Comparison of ENCODE assay signal across 9 mouse cellular contexts in the genomic region with DNA sequence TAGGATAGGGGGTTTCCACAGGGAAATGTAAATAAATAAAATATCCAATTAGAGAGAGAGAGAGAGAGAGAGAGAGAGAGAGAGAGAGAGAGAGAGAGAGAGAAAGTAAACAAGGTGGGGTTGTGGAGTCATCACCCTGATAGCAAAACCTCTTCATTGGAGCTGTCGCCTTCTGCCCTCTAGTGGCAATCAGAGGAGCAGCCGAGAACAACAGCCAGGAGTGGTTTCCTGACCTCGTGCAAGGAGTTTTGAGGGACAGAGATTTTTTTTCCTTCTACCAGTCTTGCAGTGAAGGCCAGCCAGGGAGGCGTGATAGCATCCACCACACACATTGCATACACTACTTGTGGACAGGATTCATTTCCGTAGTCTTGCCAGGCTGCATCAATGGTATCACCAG. TPM values are rescaled to one million over a fixed set of nuclear protein-coding genes. Genes with fewer than 3 reads are reported as not detected.
DNase-seq lines count a peak whose midpoint lies in the region; ATAC-seq and TF ChIP-seq lines count a peak whose summit lies in the region.
"Had no signal": no experiment of that assay in that cellular context is flagged by ENCODE, and none has a peak within 500 bp of the region (broad histone marks: within the 10 kb centered on the region; RNA-seq: fewer than 3 reads in every experiment).

No protein-coding gene starts in this region.

- ATAC-seq in embryonic facial prominence, embryonic 11.5 days (replicated peaks; ENCODE audit: insufficient number of reproducible peaks, low FRiP score, low TSS enrichment, low read depth): no peak
- no peak for ATAC-seq in limb, embryonic 11.5 days (ENCODE audit: insufficient number of reproducible peaks, low FRiP score, low TSS enrichment, low read depth)
- no peak for ATAC-seq in frontal cortex, adult (ENCODE audit: low TSS enrichment)

- H3K9ac ChIP-seq in ES-E14 (ENCODE audit: insufficient read depth, low read depth, low read length, poor library complexity, severe bottlenecking): no peak overlapping the region
- no peak overlapping the region for H3K9ac ChIP-seq in embryonic facial prominence, embryonic 11.5 days (replicated peaks; ENCODE audit: low read length)
- no peak overlapping the region for H3K9ac ChIP-seq in limb, embryonic 11.5 days (ENCODE audit: low read length)

- WGBS in embryonic facial prominence, embryonic 11.5 days: 7% methylated on average over 5 of the region's 5 CpGs
- WGBS in limb, embryonic 11.5 days: 8% methylated on average over 5 of the region's 5 CpGs

- in situ Hi-C loops in ES-E14 (cut with MboI; ENCODE audit: low sequenced_read_pairs in 2 of 2, unreplicated experiment in 2 of 2): no loop called here

- H3K4me3 ChIP-seq in left cerebral cortex, adult 2 months: no peak overlapping the region
- no peak overlapping the region for H3K4me3 ChIP-seq in ES-E14 (ENCODE audit: insufficient read depth in 1 of 2, low read depth in 1 of 2, low read length in 2 of 2, poor library complexity in 1 of 2, severe bottlenecking in 1 of 2)
- no peak overlapping the region for H3K4me3 ChIP-seq in embryonic facial prominence, embryonic 11.5 days (ENCODE audit: low read depth, low read length)
- no peak overlapping the region for H3K4me3 ChIP-seq in limb, embryonic 11.5 days (ENCODE audit: low read depth, low read length)

- DNase-seq in left cerebral cortex, adult 2 months (ENCODE audit: extremely low spot score in 1 of 2, low spot score in 2 of 2): no peak
- DNase-seq in left cerebral cortex, postnatal 36 days (ENCODE audit: low spot score in 2 of 2): no peak
- no peak for DNase-seq in ES-E14 (ENCODE audit: low read depth, low spot score)
- DNase-seq in adrenal gland, postnatal 14 days: peak; percentile 82
- peak; percentile 66 for DNase-seq in embryonic facial prominence, embryonic 11.5 days (ENCODE audit: low spot score)
- DNase-seq in limb, embryonic 11.5 days (ENCODE audit: low spot score): peak; percentile 54
- peak; percentile 81 for DNase-seq in retina, postnatal 1 day

- intact Hi-C loops in left cerebral cortex, adult 2 months (cut with DNase I): loop anchor here (5.0 to 10.0 kb wide), 2 partner anchors 133 to 454 kb away; a partner anchor contains a TSS
- intact Hi-C loops in left cerebral cortex, postnatal 36 days (cut with DNase I): no loop called here

- no peaks in the 10 kb centered on the region for H3K27me3 ChIP-seq in embryonic facial prominence, embryonic 11.5 days (ENCODE audit: control insufficient read depth, insufficient read depth, low read length)
- H3K27me3 ChIP-seq in limb, embryonic 11.5 days (ENCODE audit: control insufficient read depth, insufficient read depth, low read length): no peaks in the 10 kb centered on the region

- H3K36me3 ChIP-seq in ES-E14 (ENCODE audit: control insufficient read depth, insufficient read depth, low read length, poor library complexity, severe bottlenecking): no peaks in the 10 kb centered on the region
- no peaks in the 10 kb centered on the region for H3K36me3 ChIP-seq in embryonic facial prominence, embryonic 11.5 days (replicated peaks; ENCODE audit: control insufficient read depth, insufficient read depth, low read depth, low read length)
- H3K36me3 ChIP-seq in limb, embryonic 11.5 days (ENCODE audit: control insufficient read depth, insufficient read depth, low read length): no peaks in the 10 kb centered on the region

- TF ChIP-seq CTCF in left cerebral cortex, adult 2 months (IDR thresholded peaks at IDR 0.05): peak; percentile 73

- H3K4me2 ChIP-seq in embryonic facial prominence, embryonic 11.5 days (ENCODE audit: low read depth, low read length): no peak overlapping the region
- H3K4me2 ChIP-seq in limb, embryonic 11.5 days (ENCODE audit: low read depth, severe bottlenecking): no peak overlapping the region

- no peak overlapping the region for H3K27ac ChIP-seq in left cerebral cortex, adult 2 months
- H3K27ac ChIP-seq in ES-E14 (ENCODE audit: insufficient read depth, low read depth, low read length, poor library complexity, severe bottlenecking): no peak overlapping the region
- no peak overlapping the region for H3K27ac ChIP-seq in embryonic facial prominence, embryonic 11.5 days (replicated peaks; ENCODE audit: low read depth, low read length)
- H3K27ac ChIP-seq in limb, embryonic 11.5 days (replicated peaks; ENCODE audit: low read depth, low read length): no peak overlapping the region

- peaks cover 0 to 5% of the 10 kb centered on the region in 2 experiments; a peak in 2 of 4 replicates for H3K4me1 ChIP-seq in ES-E14 (ENCODE audit: control insufficient read depth in 2 of 2, insufficient read depth in 2 of 2, low read length in 2 of 2, poor library complexity in 1 of 2)
- H3K4me1 ChIP-seq in embryonic facial prominence, embryonic 11.5 days (ENCODE audit: control insufficient read depth, insufficient read depth, low read length): no peaks in the 10 kb centered on the region
- H3K4me1 ChIP-seq in limb, embryonic 11.5 days (ENCODE audit: control insufficient read depth, insufficient read depth, low read length): peaks cover 9% of the 10 kb centered on the region

- H3K9me3 ChIP-seq in ES-E14 (ENCODE audit: control insufficient read depth, insufficient read depth, low read depth, low read length): no peaks in the 10 kb centered on the region
- H3K9me3 ChIP-seq in embryonic facial prominence, embryonic 11.5 days (replicated peaks; ENCODE audit: control insufficient read depth, low read length): no peaks in the 10 kb centered on the region
- H3K9me3 ChIP-seq in limb, embryonic 11.5 days (ENCODE audit: control insufficient read depth, low read length): no peaks in the 10 kb centered on the region

TF ChIP-seq in ES-E14, 5 proteins besides CTCF, POLR2A, EP300 and RAD21:
- TF ChIP-seq ZNF384 (IDR thresholded peaks at IDR 0.05; ENCODE audit: low read depth, low read length) (no peak), ZC3H11A (IDR thresholded peaks at IDR 0.05; ENCODE audit: borderline replicate concordance, low read depth, low read length) (peak; percentile 71; the same call in 1 of the 2 replicates)

RNA-seq across cellular contexts. Expression of a gene that starts 3.4 kb away (rescaled TPM):
- 10 to 100 TPM; 49.1 to 53.9 TPM for total RNA-seq in left cerebral cortex, adult 2 months (2021)
- 10 to 100 TPM; 47.0 to 47.9 TPM for total RNA-seq in left cerebral cortex, postnatal 36 days (2021)
- total RNA-seq in ES-E14 (2012; rRNA removed): 61.6 and 70.9 TPM in 2 replicates
- 111 and 143 TPM in 2 replicates for total RNA-seq in adrenal gland, postnatal 14 days (2021)
- polyA plus RNA-seq in embryonic facial prominence, embryonic 11.5 days (2014; fragmentation: Nextera tagmentation; extraction: Ambion mirVana): 53.5 and 56.8 TPM in 2 replicates
- 62.2 and 63.8 TPM in 2 replicates for polyA plus RNA-seq in limb, embryonic 11.5 days (2014; fragmentation: Nextera tagmentation; extraction: Ambion mirVana)

RNA-seq across cellular contexts. Expression of a gene that starts 15.8 kb away (rescaled TPM):
- total RNA-seq in left cerebral cortex, adult 2 months (2021): 10 to 100 TPM; 48.2 to 50.3 TPM
- total RNA-seq in left cerebral cortex, postnatal 36 days (2021): 10 to 100 TPM; 48.4 to 50.1 TPM
- 18.0 and 22.2 TPM in 2 replicates for total RNA-seq in ES-E14 (2012; rRNA removed)
- 37.6 and 42.1 TPM in 2 replicates for total RNA-seq in adrenal gland, postnatal 14 days (2021)
- polyA plus RNA-seq in embryonic facial prominence, embryonic 11.5 days (2014; fragmentation: Nextera tagmentation; extraction: Ambion mirVana): 28.7 and 28.9 TPM in 2 replicates
- polyA plus RNA-seq in limb, embryonic 11.5 days (2014; fragmentation: Nextera tagmentation; extraction: Ambion mirVana): 23.6 and 25.8 TPM in 2 replicates

RNA-seq across cellular contexts. Expression of a gene that starts 16.6 kb away (rescaled TPM):
- not detected for total RNA-seq in left cerebral cortex, adult 2 months (2021)
- not detected for total RNA-seq in left cerebral cortex, postnatal 36 days (2021)
- 0.16 and 0.18 TPM in 2 replicates for total RNA-seq in ES-E14 (2012; rRNA removed)
- 0.23 TPM in 1 of 2 replicates, not detected in the other for total RNA-seq in adrenal gland, postnatal 14 days (2021)
- not detected in 2 replicates for polyA plus RNA-seq in embryonic facial prominence, embryonic 11.5 days (2014; fragmentation: Nextera tagmentation; extraction: Ambion mirVana)
- polyA plus RNA-seq in limb, embryonic 11.5 days (2014; fragmentation: Nextera tagmentation; extraction: Ambion mirVana): 0.16 TPM in 1 of 2 replicates, not detected in the other
- total RNA-seq: gastrocnemius, postnatal 36 days had no signal

RNA-seq across cellular contexts. Expression of a gene that starts 36.2 kb away (rescaled TPM):
- total RNA-seq in left cerebral cortex, adult 2 months (2021): under 1 TPM in 1 of 2 experiments, not detected in 1; 0.20 TPM
- total RNA-seq in left cerebral cortex, postnatal 36 days (2021): not detected
- not detected in 2 replicates for total RNA-seq in ES-E14 (2012; rRNA removed)
- not detected in 2 replicates for total RNA-seq in adrenal gland, postnatal 14 days (2021)
- 0.22 TPM in 1 of 2 replicates, not detected in the other for polyA plus RNA-seq in embryonic facial prominence, embryonic 11.5 days (2014; fragmentation: Nextera tagmentation; extraction: Ambion mirVana)
- polyA plus RNA-seq in limb, embryonic 11.5 days (2014; fragmentation: Nextera tagmentation; extraction: Ambion mirVana): 0.27 TPM in 1 of 2 replicates, not detected in the other
- total RNA-seq: gastrocnemius, postnatal 36 days had no signal

RNA-seq across cellular contexts. Expression of a gene that starts 52.5 kb away (rescaled TPM):
- 10 to 100 TPM; 47.7 to 61.7 TPM for total RNA-seq in left cerebral cortex, adult 2 months (2021)
- 10 to 100 TPM; 55.0 to 56.6 TPM for total RNA-seq in left cerebral cortex, postnatal 36 days (2021)
- total RNA-seq in ES-E14 (2012; rRNA removed): 48.9 and 57.8 TPM in 2 replicates
- 25.2 and 35.1 TPM in 2 replicates for total RNA-seq in adrenal gland, postnatal 14 days (2021)
- polyA plus RNA-seq in embryonic facial prominence, embryonic 11.5 days (2014; fragmentation: Nextera tagmentation; extraction: Ambion mirVana): 20.1 and 21.7 TPM in 2 replicates
- 18.5 and 24.1 TPM in 2 replicates for polyA plus RNA-seq in limb, embryonic 11.5 days (2014; fragmentation: Nextera tagmentation; extraction: Ambion mirVana)

Comparison
In these comparisons a context has a peak if more than half of its experiments do, and no peak if none do; other contexts are left out.
1. DNase-seq: peak in adrenal gland, postnatal 14 days (single experiment), embryonic facial prominence, embryonic 11.5 days (single experiment), limb, embryonic 11.5 days (single experiment) and retina, postnatal 1 day (single experiment); none in left cerebral cortex, adult 2 months (0 of 2), left cerebral cortex, postnatal 36 days (0 of 2) and ES-E14 (single experiment).